Mouse (Mus musculus): ENCODE measurements around the gene Scgn.

Gene Scgn

DNA sequence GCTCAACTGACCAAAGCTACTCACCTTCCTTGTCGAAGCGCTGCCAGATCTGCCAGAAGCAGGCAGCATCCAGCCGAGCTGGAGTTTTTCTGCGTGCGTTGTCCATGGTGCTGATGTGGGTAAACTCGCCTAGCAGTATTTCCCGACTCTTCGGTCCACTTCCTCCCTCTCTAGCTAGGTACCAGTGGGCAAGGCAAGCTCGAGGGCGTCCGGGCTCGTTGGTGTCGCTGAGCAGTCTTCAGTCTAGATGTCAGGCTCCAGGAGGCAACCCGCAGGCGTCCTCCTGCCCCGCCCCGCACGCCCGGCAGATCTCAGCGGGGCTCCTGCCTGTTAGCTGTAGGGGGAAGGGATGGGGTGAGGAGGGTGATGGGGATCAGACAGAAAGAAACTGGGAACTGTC lies at the start of gene Scgn:
TSS of gene Scgn (minus strand) at position 287 of the 400 bp plus-strand sequence.
- peak; percentile 13 for DNase-seq (ENCODE audit: low read depth)

GRCm38 (mm10) chr13:24040221-24040620 lies 49.2 kb upstream of the Scgn start:
- no peak for DNase-seq (ENCODE audit: low read depth)

- no peak for DNase-seq (ENCODE audit: low read depth)
Measured at GRCm38 (mm10) chr13:24037502-24037901, 46.5 kb upstream of the Scgn start.

GRCm38 (mm10) chr13:24036150-24036549 lies 45.1 kb upstream of the Scgn start:
- DNase-seq (ENCODE audit: low read depth): no peak

GRCm38 (mm10) chr13:24027191-24028170 lies 36.5 kb upstream of the Scgn start:
- peak; percentile 12 for DNase-seq (ENCODE audit: low read depth)

- DNase-seq (ENCODE audit: low read depth): peak; percentile 5
Measured at GRCm38 (mm10) chr13:24018515-24018914, 27.5 kb upstream of the Scgn start.

DNA sequence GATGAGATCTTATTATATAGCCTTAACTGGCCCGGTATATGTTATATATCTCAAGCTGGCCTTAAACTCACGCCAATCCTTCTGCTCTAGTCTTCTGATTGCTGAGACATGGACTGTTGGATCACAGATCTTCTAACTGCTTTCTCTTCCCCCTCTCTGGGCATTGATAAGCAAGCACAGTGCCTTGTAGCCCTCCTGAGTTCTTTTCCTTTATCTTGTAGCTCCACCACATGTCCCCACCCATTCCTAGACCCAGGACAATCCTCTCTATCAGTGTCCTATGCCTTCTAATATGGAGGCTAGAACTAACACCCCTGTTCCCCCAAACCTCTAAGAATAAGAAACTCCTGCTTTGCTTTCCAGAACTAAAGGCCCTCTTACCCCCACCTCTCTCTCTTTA lies 14.5 kb upstream of the Scgn start:
- no peak for DNase-seq (ENCODE audit: low read depth)

GRCm38 (mm10) chr13:24001797-24002196 lies 10.8 kb upstream of the Scgn start:
- no peak for DNase-seq (ENCODE audit: low read depth)

DNA sequence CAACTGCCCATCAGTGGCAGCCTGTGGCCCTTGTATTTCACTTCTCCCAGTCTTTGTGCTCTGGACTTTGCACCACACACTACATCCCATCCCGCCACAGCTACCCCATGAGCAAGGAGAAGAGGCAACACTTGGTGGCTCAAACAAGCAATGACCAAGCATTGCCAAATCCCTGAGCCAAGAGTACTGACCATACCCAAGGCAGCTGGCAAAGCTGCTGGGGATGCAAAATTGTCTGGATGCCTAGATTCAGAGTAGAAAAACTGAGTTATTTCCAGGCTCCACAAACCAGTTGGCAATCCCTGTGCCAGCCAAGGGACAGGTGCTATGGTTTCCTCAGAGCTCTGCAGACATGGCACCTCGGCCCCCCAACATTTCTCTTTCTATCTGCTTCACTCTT lies 10.1 kb upstream of the Scgn start:
- no peak for DNase-seq (ENCODE audit: low read depth)

GRCm38 (mm10) chr13:23998826-23999225 lies 7.8 kb upstream of the Scgn start:
- no peak for DNase-seq (ENCODE audit: low read depth)

DNA sequence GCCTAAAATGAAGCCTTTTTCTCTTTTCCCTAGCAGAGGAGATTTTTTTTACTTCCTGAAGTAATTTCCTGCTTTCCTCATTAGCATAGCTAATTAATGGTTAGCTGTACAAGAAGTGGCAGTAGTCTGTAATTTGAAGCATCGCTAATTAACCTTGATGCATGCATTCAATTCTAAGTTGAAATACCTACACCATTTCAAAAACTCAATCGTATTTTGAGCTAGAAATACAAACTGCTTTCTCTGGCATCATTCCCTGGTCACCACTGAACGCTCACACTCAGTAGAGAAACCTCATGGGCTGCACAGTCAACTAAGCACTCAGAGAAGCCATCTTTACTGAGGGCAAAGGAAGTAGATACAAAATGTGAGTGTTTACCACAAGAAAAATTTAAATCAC lies 3.7 kb upstream of the Scgn start:
- DNase-seq (ENCODE audit: low read depth): no peak

DNA sequence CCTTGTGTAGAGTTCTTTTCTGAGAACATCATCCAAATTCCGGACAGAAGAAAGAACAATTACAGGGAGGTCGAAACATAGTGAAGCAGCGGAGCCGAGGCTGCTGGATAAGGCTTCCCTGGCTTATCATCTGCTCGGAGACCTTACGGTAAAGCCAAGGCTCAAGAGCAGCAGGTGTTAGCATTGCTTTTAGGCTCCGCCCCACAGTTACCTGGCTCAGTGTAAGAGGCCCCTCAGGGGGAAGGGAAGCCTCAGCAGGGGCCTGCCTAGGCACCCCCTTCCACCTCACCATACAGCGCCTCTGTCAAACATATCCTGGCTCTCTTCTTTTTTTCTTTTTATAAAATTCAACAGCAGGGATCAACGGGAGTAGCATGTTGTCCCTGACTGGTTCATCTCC lies 3.0 kb upstream of the Scgn start:
- DNase-seq (ENCODE audit: low read depth): no peak

DNA sequence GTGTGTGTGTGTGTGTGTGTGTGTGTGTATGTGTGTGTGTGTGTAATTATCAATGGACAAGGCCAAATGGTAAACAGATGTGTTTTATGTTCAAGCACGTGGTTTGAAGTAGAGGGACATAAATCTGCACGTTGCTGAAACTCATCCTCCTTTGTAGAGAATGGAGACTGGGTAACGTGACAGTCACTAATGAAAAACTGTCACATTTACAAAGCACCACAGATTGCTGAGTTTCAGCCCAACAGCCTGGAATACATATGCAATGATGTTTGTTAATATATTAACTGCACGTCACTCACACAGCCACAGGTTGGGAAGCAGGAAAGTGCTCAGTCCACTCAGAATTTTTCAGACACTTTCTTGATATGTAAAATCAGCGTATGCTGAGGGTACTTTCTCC lies 563 bp downstream of the Scgn start:
- DNase-seq (ENCODE audit: low read depth): no peak

DNA sequence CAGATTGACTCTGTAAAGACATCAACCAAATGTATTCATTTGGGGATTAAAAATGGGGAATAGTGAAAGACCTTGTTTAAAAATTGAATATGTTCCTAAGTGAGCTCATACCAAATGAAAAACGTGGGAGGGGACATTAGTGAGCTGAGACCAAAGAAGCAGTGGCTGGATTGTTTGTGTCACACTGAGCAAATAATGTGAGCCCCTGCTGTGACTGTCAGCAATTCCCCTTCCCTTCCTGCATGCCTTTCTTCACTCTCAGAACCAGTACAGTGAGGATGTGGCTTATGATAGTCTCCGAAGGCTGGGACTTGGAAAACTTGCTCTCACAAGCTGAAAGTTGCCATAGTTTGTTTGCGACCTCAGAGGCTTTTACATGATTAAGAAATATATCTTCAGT lies 5.9 kb downstream of the Scgn start:
- no peak for DNase-seq (ENCODE audit: low read depth)

DNA sequence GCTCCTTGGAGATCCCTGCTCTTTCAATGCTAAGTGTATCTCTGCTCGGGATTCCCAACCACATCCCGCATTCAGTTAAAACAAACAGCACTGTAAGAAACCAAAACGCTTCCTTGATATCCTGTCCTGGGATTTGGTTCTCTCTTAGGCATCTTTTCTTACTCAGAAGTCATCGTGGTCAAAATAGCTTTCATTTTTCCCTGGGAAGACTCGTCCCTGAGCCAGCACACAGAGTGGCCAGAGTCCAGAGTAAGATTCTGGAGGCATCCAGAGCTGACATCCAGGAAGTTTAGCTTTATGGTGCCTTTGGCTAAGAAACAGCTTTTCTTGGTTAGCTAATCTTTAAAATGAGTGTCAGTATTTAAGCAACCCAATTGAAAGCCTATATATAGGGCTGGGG lies 18.7 kb downstream of the Scgn start:
- no peak for DNase-seq (ENCODE audit: low read depth)

- no peak for DNase-seq (ENCODE audit: low read depth)
Measured at GRCm38 (mm10) chr13:23971870-23972269, 19.1 kb downstream of the Scgn start.

- no peak for DNase-seq (ENCODE audit: low read depth)
Measured at GRCm38 (mm10) chr13:23964909-23965308, 26.1 kb downstream of the Scgn start.

DNA sequence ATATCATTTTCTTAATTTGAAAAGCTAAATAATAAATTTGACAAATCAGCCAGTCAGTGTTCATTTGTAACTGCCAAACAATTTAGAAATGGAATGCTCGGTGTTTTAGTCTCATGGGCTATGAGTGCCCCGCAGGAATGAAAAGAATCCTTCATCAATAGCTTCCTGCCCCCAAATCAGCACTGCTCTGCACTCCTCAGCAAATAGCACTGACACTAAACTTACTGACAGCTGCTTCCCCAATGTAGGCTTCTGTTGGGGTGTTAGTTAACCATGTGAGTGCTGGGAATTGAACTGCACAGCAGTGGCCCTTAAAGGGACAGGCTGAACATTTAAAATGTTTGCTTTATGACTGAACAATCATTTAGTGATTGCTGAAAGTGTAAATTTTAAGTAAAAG lies 31.2 kb downstream of the Scgn start:
- no peak for DNase-seq (ENCODE audit: low read depth)

DNA sequence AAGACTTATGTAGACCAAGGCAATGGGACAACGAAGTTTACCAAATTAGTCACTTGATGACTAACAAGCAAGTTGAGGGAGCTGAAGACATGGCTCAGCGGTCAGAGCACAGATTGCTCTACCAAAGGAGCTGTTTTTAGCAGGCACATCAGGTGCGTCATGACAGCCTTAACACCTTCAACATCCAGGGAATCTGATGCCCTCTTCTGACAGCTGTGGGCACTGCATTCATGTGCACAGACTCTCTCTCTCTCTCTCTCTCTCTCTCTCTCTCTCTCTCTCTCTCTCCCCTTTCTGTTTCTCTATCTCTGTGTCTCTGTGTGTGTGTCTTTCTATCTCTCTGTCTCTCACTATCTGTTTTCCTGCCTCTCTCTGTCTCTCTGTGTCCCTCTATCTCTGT lies 40.1 kb downstream of the Scgn start:
- DNase-seq (ENCODE audit: low read depth): no peak

DNA sequence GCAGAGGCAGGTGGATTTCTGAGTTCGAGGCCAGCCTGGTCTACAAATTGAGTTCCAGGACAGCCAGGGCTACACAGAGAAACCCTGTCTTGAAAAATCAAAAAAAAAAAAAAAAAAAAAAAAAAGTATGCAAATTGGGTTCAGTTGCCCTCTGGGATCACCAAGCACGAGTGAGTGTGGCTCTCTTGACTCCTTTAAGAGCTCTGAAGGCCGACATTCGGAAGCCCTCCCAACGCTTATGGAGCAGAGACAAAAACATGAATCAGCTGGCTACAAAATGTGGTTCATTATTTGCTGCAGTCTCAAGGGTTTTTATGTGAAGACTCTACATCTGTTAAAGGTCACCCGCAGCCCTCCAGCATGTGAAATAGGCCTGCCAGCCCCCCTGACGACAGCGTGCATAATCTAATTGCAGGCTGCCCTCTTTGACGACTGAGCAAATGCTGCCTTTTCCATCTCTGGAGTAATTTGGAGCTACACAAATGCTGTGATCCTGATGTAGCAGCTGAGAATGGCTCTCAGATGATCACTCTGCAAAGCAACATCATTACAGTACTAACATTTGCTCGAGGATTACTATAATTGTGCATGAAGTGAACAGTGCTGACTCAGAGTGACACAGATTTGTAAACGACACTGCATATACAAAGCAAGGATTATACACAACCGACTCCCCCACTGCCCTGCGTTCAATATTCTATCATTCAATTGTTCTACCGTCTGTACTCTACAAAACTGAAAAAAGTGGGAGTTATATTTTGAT lies 41.3 kb downstream of the Scgn start:
- no peak for DNase-seq (ENCODE audit: low read depth)

GRCm38 (mm10) chr13:23946254-23946653 lies 44.8 kb downstream of the Scgn start:
- DNase-seq (ENCODE audit: low read depth): no peak

DNA sequence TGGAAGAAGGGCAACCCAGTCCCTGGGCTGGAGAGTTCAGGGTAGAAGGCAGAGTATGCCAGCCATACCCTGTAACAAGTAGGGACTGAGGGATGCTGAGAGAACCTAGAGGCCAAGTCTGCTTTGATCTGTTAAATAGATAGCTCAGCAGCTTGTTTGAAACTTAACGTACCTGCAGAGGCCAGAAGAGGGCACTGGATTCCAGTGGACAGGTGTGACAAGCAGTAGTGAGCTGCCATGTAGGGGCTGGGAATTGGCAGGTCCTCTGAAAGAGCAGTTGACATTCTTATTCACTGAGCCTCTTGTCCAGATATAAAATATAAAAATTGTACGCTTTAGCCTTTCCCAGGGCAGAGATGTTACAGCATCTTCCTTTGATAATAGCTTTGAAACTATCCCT lies 48.2 kb downstream of the Scgn start:
- no peak for DNase-seq (ENCODE audit: low read depth)

- DNase-seq (ENCODE audit: low read depth): no peak
Measured at GRCm38 (mm10) chr13:23940291-23940690, 50.7 kb downstream of the Scgn start.

Data from fibroblast of lung, adult 2 months (primary cell).